8 mouse cellular contexts compared by ENCODE assay signal in the genomic region with DNA sequence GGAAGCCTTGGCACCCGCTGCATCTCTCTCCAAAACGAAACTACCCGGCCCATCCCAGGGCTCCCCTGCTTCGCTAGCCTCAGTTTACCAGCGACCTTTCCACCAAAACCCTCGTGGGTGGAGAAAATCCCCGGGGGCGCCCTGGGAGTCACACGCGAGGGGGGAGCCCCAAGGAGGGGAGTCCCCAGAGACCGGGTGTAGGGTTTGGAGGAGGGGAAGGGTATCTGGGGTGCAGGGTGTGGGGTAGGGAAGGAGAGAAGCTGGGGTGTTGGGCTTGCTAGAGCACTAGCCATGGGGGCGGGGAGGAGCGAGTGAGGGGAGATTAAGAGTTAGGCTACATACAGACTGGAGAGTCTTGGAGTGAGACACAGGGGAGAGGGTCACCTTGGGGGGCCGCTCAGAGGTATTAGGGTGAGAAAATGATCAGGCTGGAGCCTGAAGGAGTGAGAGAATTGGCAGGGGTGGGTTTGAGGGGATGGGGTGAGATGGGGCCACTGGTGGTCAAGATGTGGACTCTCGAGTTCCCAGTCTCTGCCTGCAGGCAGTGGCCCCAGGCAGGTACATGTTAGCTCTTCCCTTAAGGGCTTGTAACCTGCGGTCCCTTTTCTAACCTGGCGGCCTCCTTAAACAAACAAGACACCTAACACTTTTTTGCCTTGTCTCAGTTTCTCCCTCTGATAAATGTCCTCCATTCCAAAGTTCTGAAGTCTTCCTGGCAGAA. TPM values are rescaled to one million over a fixed set of nuclear protein-coding genes. Genes with fewer than 3 reads are reported as not detected.
DNase-seq lines count a peak whose midpoint lies in the region; ATAC-seq and TF ChIP-seq lines count a peak whose summit lies in the region.

No protein-coding gene starts in this region.

- DNase-seq in kidney, postnatal 14 days, result no peak
- DNase-seq in hindbrain, postnatal 0 days (ENCODE audit: low spot score), result no peak
- DNase-seq in midbrain, embryonic 14.5 days, result peak; percentile 24
- DNase-seq in right cerebral cortex, postnatal 25 days, result no peak
- DNase-seq in kidney, postnatal 10 days, result no peak

- ATAC-seq in kidney, embryonic 15.5 days (replicated peaks; ENCODE audit: low FRiP score), result no peak
- ATAC-seq in hindbrain, postnatal 0 days, result no peak
- ATAC-seq in midbrain, embryonic 14.5 days (ENCODE audit: low FRiP score, low TSS enrichment), result no peak
- ATAC-seq in frontal cortex, adult (ENCODE audit: low TSS enrichment), result no peak

- H3K4me3 ChIP-seq in kidney, embryonic 15.5 days (replicated peaks), result peak overlapping the region; percentile 53
- peak overlapping the region; percentile 31 for H3K4me3 ChIP-seq in brown adipose tissue, adult 24 weeks (ENCODE audit: insufficient read depth, low read depth, low read length)
- peak overlapping the region; percentile 12 for H3K4me3 ChIP-seq in hindbrain, postnatal 0 days (ENCODE audit: low read length)
- H3K4me3 ChIP-seq in midbrain, embryonic 14.5 days (replicated peaks; ENCODE audit: low read depth, low read length), result peak overlapping the region; percentile 5; the same call in 1 of the 2 replicates

- peaks cover 75% of the 10 kb centered on the region for H3K27me3 ChIP-seq in kidney, embryonic 15.5 days
- H3K27me3 ChIP-seq in hindbrain, postnatal 0 days (ENCODE audit: insufficient read depth, low read length), result peaks cover 11% of the 10 kb centered on the region; the same call in 1 of the 2 replicates
- peaks cover 61% of the 10 kb centered on the region for H3K27me3 ChIP-seq in midbrain, embryonic 14.5 days (ENCODE audit: control insufficient read depth, insufficient read depth, low read length)

- TF ChIP-seq CTCF in hindbrain, postnatal 0 days (IDR thresholded peaks at IDR 0.05; ENCODE audit: low read depth), result no peak

- H3K9me3 ChIP-seq in kidney, embryonic 15.5 days (replicated peaks), result no peaks in the 10 kb centered on the region
- H3K9me3 ChIP-seq in hindbrain, postnatal 0 days (ENCODE audit: low read length), result no peaks in the 10 kb centered on the region
- no peaks in the 10 kb centered on the region for H3K9me3 ChIP-seq in midbrain, embryonic 14.5 days (ENCODE audit: control insufficient read depth, low read length)

- 3% methylated on average over 17 of the region's 17 CpGs for WGBS in kidney, embryonic 15.5 days
- 3% methylated on average over 17 of the region's 17 CpGs for WGBS in hindbrain, postnatal 0 days
- WGBS in midbrain, embryonic 14.5 days, result 2% methylated on average over 17 of the region's 17 CpGs

- H3K4me2 ChIP-seq in kidney, embryonic 15.5 days, result peak overlapping the region; percentile 93
- peak overlapping the region; percentile 93 for H3K4me2 ChIP-seq in hindbrain, postnatal 0 days (ENCODE audit: low read depth, low read length)
- H3K4me2 ChIP-seq in midbrain, embryonic 14.5 days (ENCODE audit: low read length), result peak overlapping the region; percentile 33

- H3K36me3 ChIP-seq in kidney, embryonic 15.5 days, result no peaks in the 10 kb centered on the region
- H3K36me3 ChIP-seq in hindbrain, postnatal 0 days (ENCODE audit: insufficient read depth, low read length), result no peaks in the 10 kb centered on the region
- no peaks in the 10 kb centered on the region for H3K36me3 ChIP-seq in midbrain, embryonic 14.5 days (ENCODE audit: control insufficient read depth, insufficient read depth, low read length)

- peak overlapping the region; percentile 22; the same call in 1 of the 2 replicates for H3K27ac ChIP-seq in kidney, embryonic 15.5 days
- H3K27ac ChIP-seq in brown adipose tissue, adult 24 weeks (replicated peaks; ENCODE audit: low read depth, low read length), result no peak overlapping the region
- no peak overlapping the region for H3K27ac ChIP-seq in hindbrain, postnatal 0 days
- no peak overlapping the region for H3K27ac ChIP-seq in midbrain, embryonic 14.5 days (replicated peaks; ENCODE audit: low read depth, low read length)

- peaks cover 84% of the 10 kb centered on the region for H3K4me1 ChIP-seq in kidney, embryonic 15.5 days
- H3K4me1 ChIP-seq in brown adipose tissue, adult 24 weeks (ENCODE audit: control insufficient read depth, insufficient read depth, insufficient read length, low read length), result peaks cover 20% of the 10 kb centered on the region
- H3K4me1 ChIP-seq in hindbrain, postnatal 0 days (ENCODE audit: insufficient read depth, low read length), result peaks cover 30% of the 10 kb centered on the region
- peaks cover 56% of the 10 kb centered on the region for H3K4me1 ChIP-seq in midbrain, embryonic 14.5 days (ENCODE audit: control insufficient read depth, insufficient read depth, low read length)

- H3K9ac ChIP-seq in kidney, embryonic 15.5 days, result peak overlapping the region; percentile 35; the same call in 1 of the 2 replicates
- H3K9ac ChIP-seq in hindbrain, postnatal 0 days (replicated peaks; ENCODE audit: low read length), result no peak overlapping the region
- H3K9ac ChIP-seq in midbrain, embryonic 14.5 days (replicated peaks; ENCODE audit: low read length), result peak overlapping the region; percentile 16; the same call in 1 of the 2 replicates

RNA-seq across cellular contexts. Expression of gene Gadd45b, which starts 3.0 kb away (rescaled TPM):
- polyA plus RNA-seq in kidney, embryonic 15.5 days (2015; fragmentation: Nextera tagmentation; extraction: Ambion mirVana), result 18.0 and 20.8 TPM in 2 replicates
- polyA plus RNA-seq in brown adipose tissue, adult 24 weeks (2012; ENCODE audit: insufficient read depth, insufficient read length, missing spikeins), result 7.2 and 10.3 TPM in 2 replicates
- total RNA-seq in hindbrain, postnatal 0 days (2014; rRNA removed), result 4.4 and 8.2 TPM in 2 replicates
- polyA plus RNA-seq in hindbrain, postnatal 0 days (2015; fragmentation: Nextera tagmentation; extraction: Ambion mirVana), result 7.5 and 8.6 TPM in 2 replicates
- polyA plus RNA-seq in midbrain, embryonic 14.5 days (2014; fragmentation: Nextera tagmentation; extraction: Ambion mirVana), result 4.3 and 8.0 TPM in 2 replicates

RNA-seq across cellular contexts. Expression of gene Lmnb2, which starts 14.8 kb away (rescaled TPM):
- 55.0 and 59.3 TPM in 2 replicates for polyA plus RNA-seq in kidney, embryonic 15.5 days (2015; fragmentation: Nextera tagmentation; extraction: Ambion mirVana)
- 1.9 and 4.9 TPM in 2 replicates for polyA plus RNA-seq in brown adipose tissue, adult 24 weeks (2012; ENCODE audit: insufficient read depth, insufficient read length, missing spikeins)
- 42.3 and 43.2 TPM in 2 replicates for total RNA-seq in hindbrain, postnatal 0 days (2014; rRNA removed)
- 24.8 and 25.6 TPM in 2 replicates for polyA plus RNA-seq in hindbrain, postnatal 0 days (2015; fragmentation: Nextera tagmentation; extraction: Ambion mirVana)
- 13.9 and 20.0 TPM in 2 replicates for polyA plus RNA-seq in midbrain, embryonic 14.5 days (2014; fragmentation: Nextera tagmentation; extraction: Ambion mirVana)

RNA-seq across cellular contexts. Expression of gene Timm13, which starts 32.1 kb away (rescaled TPM):
- polyA plus RNA-seq in kidney, embryonic 15.5 days (2015; fragmentation: Nextera tagmentation; extraction: Ambion mirVana), result 365 and 368 TPM in 2 replicates
- polyA plus RNA-seq in brown adipose tissue, adult 24 weeks (2012; ENCODE audit: insufficient read depth, insufficient read length, missing spikeins), result 319 and 342 TPM in 2 replicates
- total RNA-seq in hindbrain, postnatal 0 days (2014; rRNA removed), result 150 and 155 TPM in 2 replicates
- polyA plus RNA-seq in hindbrain, postnatal 0 days (2015; fragmentation: Nextera tagmentation; extraction: Ambion mirVana), result 366 and 369 TPM in 2 replicates
- polyA plus RNA-seq in midbrain, embryonic 14.5 days (2014; fragmentation: Nextera tagmentation; extraction: Ambion mirVana), result 331 and 393 TPM in 2 replicates

Comparison
In these comparisons a context has a peak if more than half of its experiments do, and no peak if none do; other contexts are left out.
1. H3K4me2 ChIP-seq: peak in every context shown above with its lines; median percentile 93 in kidney, embryonic 15.5 days; 93 in hindbrain, postnatal 0 days; 33 in midbrain, embryonic 14.5 days.